Mouse (Mus musculus) embryonic stem cell, embryonic (primary cell): Measurements from ENCODE around the gene Siva1.

ENCODE experiments used
- CTCF ChIA-PET, 4 experiments: fragments of 300-600 bp in 2 of 4; fragments of 350-600 bp in 2 of 4; sonication (Branson Sonifier 250); formaldehyde crosslinking; loops; one replicate each; lab custom pipeline; 2022; ENCODE audit warnings: inconsistent platforms in 2 of 4; lab: Charles Lee
- POLR2A ChIA-PET, 4 experiments: fragments of 300-600 bp in 2 of 4; fragments of 350-600 bp in 2 of 4; sonication (Branson Sonifier 250); formaldehyde crosslinking; loops; one replicate each; lab custom pipeline; 2022; ENCODE audit warnings: antibody characterized with exemption in 4 of 4, inconsistent platforms in 1 of 4; lab: Charles Lee

Gene Siva1

GRCm38 (mm10) chr12:112674132-112675011 lies 29.9 kb downstream of the Siva1 start, which contains the start of gene Akt1:
TSS of gene Akt1 (minus strand) at chr12:112674884.
- ChIA-PET CTCF (interaction anchor here (0.5 to 4.6 kb wide), 45 partner anchors 9 to 529 kb away, joined by 3 to 43 read pairs (median 4); partner anchors contain the start of genes Siva1 (in 3 of the 4), A530016L24Rik (in 1 of the 4), Adssl1 (in 1 of the 4) and Cdca4 (in 1 of the 4)), POLR2A (interaction anchor here in 3 of 4 experiments (0.9 to 2.8 kb wide), 8 partner anchors 10 to 47 kb away, joined by 3 to 14 read pairs (median 4); no protein-coding TSS in a partner anchor)

GRCm38 (mm10) chr12:112675245-112676035 lies 31.0 kb downstream of the Siva1 start:
- ChIA-PET CTCF (interaction anchor here (0.5 to 4.6 kb wide), 70 partner anchors 10 to 944 kb away, joined by 3 to 43 read pairs (median 4); partner anchors contain the start of genes Siva1 (in 3 of the 4), A530016L24Rik (in 1 of the 4), Adssl1 (in 1 of the 4) and Cdca4 (in 1 of the 4)), POLR2A (interaction anchor here in 3 of 4 experiments (0.7 to 2.8 kb wide), 18 partner anchors 8 to 1690 kb away, joined by 3 to 14 read pairs (median 3); partner anchors contain the start of gene Siva1 (in 1 of the 3))

GRCm38 (mm10) chr12:112677076-112677475 lies 32.6 kb downstream of the Siva1 start:
- POLR2A ChIA-PET: interaction anchor here in 1 of 4 experiments (1.4 kb wide), 1 partner anchor 30 kb away, joined by 4 read pairs; no protein-coding TSS in a partner anchor

GRCm38 (mm10) chr12:112677943-112678554 lies 33.6 kb downstream of the Siva1 start:
- CTCF ChIA-PET: interaction anchor here (0.5 to 3.5 kb wide), 14 partner anchors 15 to 217 kb away, joined by 3 to 19 read pairs (median 3); partner anchors contain the start of gene Siva1 (in 1 of the 4)
- POLR2A ChIA-PET: interaction anchor here in 3 of 4 experiments (0.6 to 2.7 kb wide), 10 partner anchors 11 to 299 kb away, joined by 3 to 19 read pairs (median 4); partner anchors contain the start of genes Btbd6 (in 1 of the 3) and Cep170b (in 1 of the 3)

More at GRCm38 (mm10) chr12:112677076-112677475, 32.6 kb downstream of the Siva1 start:
- CTCF ChIA-PET: interaction anchor here in 3 of 4 experiments (1.0 to 3.3 kb wide), 3 partner anchors 30 to 50 kb away, joined by 3 to 14 read pairs (median 6); no protein-coding TSS in a partner anchor

GRCm38 (mm10) chr12:112678555-112679026 lies 34.1 kb downstream of the Siva1 start, which contains the start of gene Zbtb42:
TSS of gene Zbtb42 (plus strand) at chr12:112678828.
- POLR2A ChIA-PET: interaction anchor here in 3 of 4 experiments (0.6 to 2.7 kb wide), 12 partner anchors 11 to 862 kb away, joined by 3 to 19 read pairs (median 4); partner anchors contain the start of genes Btbd6 (in 1 of the 3), Cep170b (in 1 of the 3) and Siva1 (in 1 of the 3)
- CTCF ChIA-PET: interaction anchor here (0.5 to 3.5 kb wide), 16 partner anchors 10 to 433 kb away, joined by 3 to 19 read pairs (median 4); partner anchors contain the start of genes Jag2 (in 1 of the 4) and Siva1 (in 1 of the 4)

- POLR2A ChIA-PET: interaction anchor here in 3 of 4 experiments (0.5 to 2.7 kb wide), 16 partner anchors 8 to 862 kb away, joined by 3 to 19 read pairs (median 4); partner anchors contain the start of genes Btbd6 (in 1 of the 3), Cep170b (in 1 of the 3) and Siva1 (in 1 of the 3)
- CTCF ChIA-PET: interaction anchor here (0.5 to 3.5 kb wide), 18 partner anchors 9 to 433 kb away, joined by 3 to 19 read pairs (median 4); partner anchors contain the start of genes Jag2 (in 1 of the 4) and Siva1 (in 1 of the 4)
These were observed 34.8 kb downstream of the Siva1 start for GRCm38 (mm10) chr12:112679027-112679996.

GRCm38 (mm10) chr12:112683351-112683750 lies 38.9 kb downstream of the Siva1 start:
- CTCF ChIA-PET: interaction anchor here in 2 of 4 experiments (0.9 to 1.1 kb wide), 4 partner anchors 10 to 41 kb away, joined by 3 read pairs; no protein-coding TSS in a partner anchor
- POLR2A ChIA-PET: interaction anchor here in 2 of 4 experiments (0.6 to 1.4 kb wide), 3 partner anchors 10 to 24 kb away, joined by 3 to 5 read pairs (median 4); no protein-coding TSS in a partner anchor

- POLR2A ChIA-PET: interaction anchor here in 1 of 4 experiments (1.6 kb wide), 1 partner anchor 9 kb away, joined by 8 read pairs; the partner anchor contains the start of gene Zbtb42
- CTCF ChIA-PET: interaction anchor here (0.6 to 2.6 kb wide), 6 partner anchors 9 to 36 kb away, joined by 3 to 6 read pairs (median 4); partner anchors contain the start of gene Akt1 (in 1 of the 4)
These were observed 44.0 kb downstream of the Siva1 start for GRCm38 (mm10) chr12:112688458-112688857.

GRCm38 (mm10) chr12:112693185-112694126 lies 49.0 kb downstream of the Siva1 start:
- ChIA-PET POLR2A (interaction anchor here in 3 of 4 experiments (0.6 to 3.3 kb wide), 28 partner anchors 7 to 320 kb away, joined by 3 to 19 read pairs (median 4); partner anchors contain the start of genes Akt1 (in 2 of the 3), Zbtb42 (in 2 of the 3), Cdca4 (in 1 of the 3) and Cep170b (in 1 of the 3)), CTCF (interaction anchor here (0.6 to 2.6 kb wide), 21 partner anchors 10 to 548 kb away, joined by 3 to 14 read pairs (median 3); partner anchors contain the start of genes Akt1 (in 1 of the 4) and Zbtb42 (in 1 of the 4))

GRCm38 (mm10) chr12:112694127-112694475 lies 49.6 kb downstream of the Siva1 start:
- CTCF ChIA-PET: interaction anchor here in 3 of 4 experiments (0.6 to 2.6 kb wide), 17 partner anchors 10 to 549 kb away, joined by 3 to 14 read pairs (median 3); partner anchors contain the start of gene Akt1 (in 1 of the 3)
- POLR2A ChIA-PET: interaction anchor here in 3 of 4 experiments (0.6 to 3.3 kb wide), 21 partner anchors 8 to 319 kb away, joined by 3 to 19 read pairs (median 4); partner anchors contain the start of genes Akt1 (in 2 of the 3), Zbtb42 (in 2 of the 3), Cep170b (in 1 of the 3) and Siva1 (in 1 of the 3)

- ChIA-PET POLR2A (interaction anchor here in 1 of 4 experiments (0.8 to 1.5 kb wide), 2 partner anchors 10 to 24 kb away, joined by 3 read pairs; partner anchors contain the start of gene Cep170b), CTCF (interaction anchor here in 3 of 4 experiments (0.6 to 2.9 kb wide), 3 partner anchors 10 to 53 kb away, joined by 3 to 20 read pairs (median 10); partner anchors contain the start of gene Siva1 (in 1 of the 3))
These were observed 52.4 kb downstream of the Siva1 start for GRCm38 (mm10) chr12:112696806-112697425.
